Mouse (Mus musculus): Measurements from ENCODE around the gene Snorc. TPM values are rescaled to one million over a fixed set of nuclear protein-coding genes. Genes with fewer than 3 reads are reported as not detected.

Snorc gene
- polyA plus RNA-seq, 1 experiment from 2014 or later: 0.78 TPM

GRCm38 (mm10) chr1:87468321-87468720 is 1.8 kb upstream of the Snorc start:
- H3K4me1 ChIP-seq (replicated peaks; ENCODE audit: control insufficient read depth, insufficient read depth, low read length): no peaks in the 10 kb centered on the region
- H3K27me3 ChIP-seq (ENCODE audit: control insufficient read depth, insufficient read depth, low read length): no peaks in the 10 kb centered on the region
- no peak overlapping the region for H3K27ac ChIP-seq
- no peaks in the 10 kb centered on the region for H3K36me3 ChIP-seq (replicated peaks; ENCODE audit: control insufficient read depth, insufficient read depth)
- ATAC-seq (ENCODE audit: low FRiP score): no peak
- peak; percentile 61 for DNase-seq (ENCODE audit: low spot score)
- H3K9me3 ChIP-seq (ENCODE audit: control insufficient read depth, low read length): no peaks in the 10 kb centered on the region
- no peak overlapping the region for H3K9ac ChIP-seq
- no peak overlapping the region for H3K4me2 ChIP-seq (replicated peaks)
- 76% methylated on average over 6 of the region's 6 CpGs for WGBS
- H3K4me3 ChIP-seq (replicated peaks; ENCODE audit: low read length): no peak overlapping the region

- H3K4me3 ChIP-seq (replicated peaks; ENCODE audit: low read length): no peak overlapping the region
- no peak overlapping the region for H3K9ac ChIP-seq
- H3K27me3 ChIP-seq (ENCODE audit: control insufficient read depth, insufficient read depth, low read length): peaks cover 19% of the 10 kb centered on the region; the same call in 1 of the 2 replicates
- no peaks in the 10 kb centered on the region for H3K36me3 ChIP-seq (replicated peaks; ENCODE audit: control insufficient read depth, insufficient read depth)
- ATAC-seq (ENCODE audit: low FRiP score) (no peak), DNase-seq (ENCODE audit: low spot score) (no peak)
- H3K4me2 ChIP-seq (replicated peaks): no peak overlapping the region
- H3K27ac ChIP-seq: no peak overlapping the region
- no peaks in the 10 kb centered on the region for H3K9me3 ChIP-seq (ENCODE audit: control insufficient read depth, low read length)
- WGBS: 75% methylated on average over 7 of the region's 7 CpGs
- peaks cover 7% of the 10 kb centered on the region; the same call in 1 of the 2 replicates for H3K4me1 ChIP-seq (replicated peaks; ENCODE audit: control insufficient read depth, insufficient read depth, low read length)
Measured at GRCm38 (mm10) chr1:87471914-87472313, 1.8 kb downstream of the Snorc start.

- H3K9me3 ChIP-seq (ENCODE audit: control insufficient read depth, low read length): no peaks in the 10 kb centered on the region
- no peak for DNase-seq (ENCODE audit: low spot score)
- H3K27ac ChIP-seq: no peak overlapping the region
- ATAC-seq (ENCODE audit: low FRiP score): no peak
- H3K36me3 ChIP-seq (replicated peaks; ENCODE audit: control insufficient read depth, insufficient read depth): no peaks in the 10 kb centered on the region
- peaks cover 19% of the 10 kb centered on the region; the same call in 1 of the 2 replicates for H3K27me3 ChIP-seq (ENCODE audit: control insufficient read depth, insufficient read depth, low read length)
- no peak overlapping the region for H3K9ac ChIP-seq
- no peak overlapping the region for H3K4me2 ChIP-seq (replicated peaks)
- H3K4me1 ChIP-seq (replicated peaks; ENCODE audit: control insufficient read depth, insufficient read depth, low read length): peaks cover 7% of the 10 kb centered on the region; the same call in 1 of the 2 replicates
- H3K4me3 ChIP-seq (replicated peaks; ENCODE audit: low read length): no peak overlapping the region
- 86% methylated on average over 7 of the region's 7 CpGs for WGBS
Measured at GRCm38 (mm10) chr1:87472576-87472975, 2.5 kb downstream of the Snorc start.

- 4% methylated on average over 39 of the region's 42 CpGs for WGBS
- H3K9ac ChIP-seq: peak overlapping the region; percentile 52; the same call in 1 of the 2 replicates
- peak overlapping the region; percentile 66 for H3K4me2 ChIP-seq (replicated peaks)
- no peak overlapping the region for H3K27ac ChIP-seq
- H3K36me3 ChIP-seq (replicated peaks; ENCODE audit: control insufficient read depth, insufficient read depth): no peaks in the 10 kb centered on the region
- peaks cover 7% of the 10 kb centered on the region; the same call in 1 of the 2 replicates for H3K4me1 ChIP-seq (replicated peaks; ENCODE audit: control insufficient read depth, insufficient read depth, low read length)
- ATAC-seq (ENCODE audit: low FRiP score): peak; percentile 53; the same call in 1 of the 2 replicates
- peaks cover 19% of the 10 kb centered on the region; the same call in 1 of the 2 replicates for H3K27me3 ChIP-seq (ENCODE audit: control insufficient read depth, insufficient read depth, low read length)
- no peaks in the 10 kb centered on the region for H3K9me3 ChIP-seq (ENCODE audit: control insufficient read depth, low read length)
- no peak for DNase-seq (ENCODE audit: low spot score)
- peak overlapping the region; percentile 31 for H3K4me3 ChIP-seq (replicated peaks; ENCODE audit: low read length)
Measured at GRCm38 (mm10) chr1:87475076-87475895, 5.2 kb downstream of the Snorc start.

- WGBS: 86% methylated on average over 4 of the region's 4 CpGs
Measured at GRCm38 (mm10) chr1:87482546-87482945, 12.5 kb downstream of the Snorc start.

GRCm38 (mm10) chr1:87486386-87486785 is 16.3 kb downstream of the Snorc start:
- H3K9ac ChIP-seq: no peak overlapping the region
- H3K36me3 ChIP-seq (replicated peaks; ENCODE audit: control insufficient read depth, insufficient read depth): no peaks in the 10 kb centered on the region
- H3K4me2 ChIP-seq (replicated peaks): no peak overlapping the region
- H3K4me3 ChIP-seq (replicated peaks; ENCODE audit: low read length): no peak overlapping the region
- ATAC-seq (ENCODE audit: low FRiP score) (no peak), DNase-seq (ENCODE audit: low spot score) (no peak)
- H3K27ac ChIP-seq: no peak overlapping the region
- H3K27me3 ChIP-seq (ENCODE audit: control insufficient read depth, insufficient read depth, low read length): no peaks in the 10 kb centered on the region
- no peaks in the 10 kb centered on the region for H3K9me3 ChIP-seq (ENCODE audit: control insufficient read depth, low read length)
- no peaks in the 10 kb centered on the region for H3K4me1 ChIP-seq (replicated peaks; ENCODE audit: control insufficient read depth, insufficient read depth, low read length)
- WGBS: 66% methylated on average over 6 of the region's 6 CpGs

More at GRCm38 (mm10) chr1:87482546-87482945, 12.5 kb downstream of the Snorc start:
- no peaks in the 10 kb centered on the region for H3K4me1 ChIP-seq (replicated peaks; ENCODE audit: control insufficient read depth, insufficient read depth, low read length)
- ATAC-seq (ENCODE audit: low FRiP score) (no peak), DNase-seq (ENCODE audit: low spot score) (no peak)
- H3K9me3 ChIP-seq (ENCODE audit: control insufficient read depth, low read length): no peaks in the 10 kb centered on the region
- no peak overlapping the region for H3K27ac ChIP-seq
- no peaks in the 10 kb centered on the region for H3K36me3 ChIP-seq (replicated peaks; ENCODE audit: control insufficient read depth, insufficient read depth)
- H3K4me3 ChIP-seq (replicated peaks; ENCODE audit: low read length): no peak overlapping the region
- no peaks in the 10 kb centered on the region for H3K27me3 ChIP-seq (ENCODE audit: control insufficient read depth, insufficient read depth, low read length)
- H3K9ac ChIP-seq: no peak overlapping the region
- no peak overlapping the region for H3K4me2 ChIP-seq (replicated peaks)

GRCm38 (mm10) chr1:87492285-87492684 is 22.2 kb downstream of the Snorc start:
- H3K27ac ChIP-seq: no peak overlapping the region
- 90% methylated on average over 3 of the region's 3 CpGs for WGBS
- no peaks in the 10 kb centered on the region for H3K9me3 ChIP-seq (ENCODE audit: control insufficient read depth, low read length)
- H3K27me3 ChIP-seq (ENCODE audit: control insufficient read depth, insufficient read depth, low read length): no peaks in the 10 kb centered on the region
- no peak for ATAC-seq (ENCODE audit: low FRiP score)
- H3K9ac ChIP-seq: no peak overlapping the region
- H3K4me1 ChIP-seq (replicated peaks; ENCODE audit: control insufficient read depth, insufficient read depth, low read length): no peaks in the 10 kb centered on the region
- DNase-seq (ENCODE audit: low spot score): no peak
- no peak overlapping the region for H3K4me2 ChIP-seq (replicated peaks)
- H3K36me3 ChIP-seq (replicated peaks; ENCODE audit: control insufficient read depth, insufficient read depth): no peaks in the 10 kb centered on the region
- no peak overlapping the region for H3K4me3 ChIP-seq (replicated peaks; ENCODE audit: low read length)

- H3K4me3 ChIP-seq (replicated peaks; ENCODE audit: low read length): no peak overlapping the region
- H3K36me3 ChIP-seq (replicated peaks; ENCODE audit: control insufficient read depth, insufficient read depth): no peaks in the 10 kb centered on the region
- no peak overlapping the region for H3K4me2 ChIP-seq (replicated peaks)
- ATAC-seq (ENCODE audit: low FRiP score) (no peak), DNase-seq (ENCODE audit: low spot score) (no peak)
- H3K9me3 ChIP-seq (ENCODE audit: control insufficient read depth, low read length): no peaks in the 10 kb centered on the region
- H3K4me1 ChIP-seq (replicated peaks; ENCODE audit: control insufficient read depth, insufficient read depth, low read length): no peaks in the 10 kb centered on the region
- no peaks in the 10 kb centered on the region for H3K27me3 ChIP-seq (ENCODE audit: control insufficient read depth, insufficient read depth, low read length)
- WGBS: 81% methylated on average over 4 of the region's 4 CpGs
- no peak overlapping the region for H3K27ac ChIP-seq
- H3K9ac ChIP-seq: no peak overlapping the region
Measured at GRCm38 (mm10) chr1:87493542-87493941, 23.5 kb downstream of the Snorc start.

GRCm38 (mm10) chr1:87505524-87505923 is 35.5 kb downstream of the Snorc start:
- DNase-seq (ENCODE audit: low spot score) (no peak), ATAC-seq (ENCODE audit: low FRiP score) (no peak)
- Histone ChIP-seq H3K9me3 (ENCODE audit: control insufficient read depth, low read length) (no peaks in the 10 kb centered on the region), H3K4me3 (replicated peaks; ENCODE audit: low read length) (no peak overlapping the region), H3K36me3 (replicated peaks; ENCODE audit: control insufficient read depth, insufficient read depth) (no peaks in the 10 kb centered on the region), H3K27ac (no peak overlapping the region), H3K4me2 (replicated peaks) (no peak overlapping the region), H3K4me1 (replicated peaks; ENCODE audit: control insufficient read depth, insufficient read depth, low read length) (no peaks in the 10 kb centered on the region; the same call in 1 of the 2 replicates), H3K27me3 (ENCODE audit: control insufficient read depth, insufficient read depth, low read length) (peaks cover 23% of the 10 kb centered on the region), H3K9ac (no peak overlapping the region)
- 93% methylated on average over 4 of the region's 4 CpGs for WGBS
